Mouse (Mus musculus): ENCODE data around the gene Hoxb4. TPM values are rescaled to one million over a fixed set of nuclear protein-coding genes. Genes with fewer than 3 reads are reported as not detected.

Hoxb4 gene
- polyA plus RNA-seq, 1 experiment from 2014 or later = 0.70 TPM

DNA sequence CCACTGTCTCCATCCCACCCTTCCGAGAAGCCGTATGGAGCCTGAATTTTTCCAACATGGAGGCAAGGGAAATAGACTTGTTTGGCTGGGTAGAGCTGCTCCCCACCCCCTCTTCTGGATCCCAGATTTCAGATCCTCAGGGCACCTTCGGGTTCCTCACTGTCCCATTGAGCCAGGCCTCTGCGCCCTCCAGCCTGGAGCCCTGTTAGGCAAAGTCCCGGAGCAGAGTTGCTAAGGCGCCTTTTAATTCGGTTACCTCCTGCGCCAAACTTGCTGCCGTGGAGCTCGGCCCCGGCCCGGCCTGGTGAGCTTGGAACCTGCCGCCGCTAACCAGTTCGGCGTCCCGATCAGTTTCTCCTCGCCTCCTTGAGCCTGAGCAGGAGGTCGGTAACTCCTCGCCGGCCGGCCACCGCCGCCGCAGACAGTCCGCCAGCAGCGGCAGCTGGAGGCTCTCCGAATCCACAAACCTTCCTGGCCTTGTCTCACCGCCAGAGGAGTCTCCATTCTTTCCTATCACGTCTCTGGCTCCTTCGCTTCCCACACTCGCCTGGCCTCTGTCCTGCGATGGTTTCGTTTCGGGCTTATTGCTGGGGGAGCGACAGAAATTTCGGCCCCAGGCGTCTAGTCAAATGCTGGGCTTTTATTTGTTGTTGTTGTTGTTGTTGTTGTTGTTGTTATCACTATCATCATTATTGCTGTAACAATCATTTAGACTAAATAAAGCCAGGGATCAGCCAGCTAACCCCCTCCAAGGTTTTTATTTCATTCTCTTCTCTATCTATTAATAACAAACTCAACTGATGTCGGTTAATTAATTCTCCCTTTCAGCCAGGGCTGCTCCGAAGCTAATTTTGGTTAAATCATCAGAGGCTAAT, 23.9 kb downstream of the Hoxb4 start:
- H3K4me1 ChIP-seq (ENCODE audit: control insufficient read depth, insufficient read depth, low read length) = no peaks in the 10 kb centered on the region
- H3K4me3 ChIP-seq (ENCODE audit: low read depth, low read length) = peak overlapping the region; percentile 16
- DNase-seq (ENCODE audit: low spot score) (no peak), ATAC-seq (ENCODE audit: low read depth) (no peak)
- H3K4me2 ChIP-seq (ENCODE audit: low read depth, low read length) = peak overlapping the region; percentile 43
- H3K9me3 ChIP-seq (ENCODE audit: control insufficient read depth, low read length) = no peaks in the 10 kb centered on the region
- H3K27ac ChIP-seq (replicated peaks; ENCODE audit: low read depth, low read length) = no peak overlapping the region; the same call in 1 of the 2 replicates
- WGBS = 2% methylated on average over 40 of the region's 40 CpGs
- H3K27me3 ChIP-seq (replicated peaks; ENCODE audit: control insufficient read depth, insufficient read depth, low read length) = peaks cover 99% of the 10 kb centered on the region
- H3K36me3 ChIP-seq (ENCODE audit: control insufficient read depth, insufficient read depth, low read length) = no peaks in the 10 kb centered on the region
- H3K9ac ChIP-seq (ENCODE audit: low read depth, low read length) = peak overlapping the region; percentile 17; the same call in 1 of the 2 replicates

DNA sequence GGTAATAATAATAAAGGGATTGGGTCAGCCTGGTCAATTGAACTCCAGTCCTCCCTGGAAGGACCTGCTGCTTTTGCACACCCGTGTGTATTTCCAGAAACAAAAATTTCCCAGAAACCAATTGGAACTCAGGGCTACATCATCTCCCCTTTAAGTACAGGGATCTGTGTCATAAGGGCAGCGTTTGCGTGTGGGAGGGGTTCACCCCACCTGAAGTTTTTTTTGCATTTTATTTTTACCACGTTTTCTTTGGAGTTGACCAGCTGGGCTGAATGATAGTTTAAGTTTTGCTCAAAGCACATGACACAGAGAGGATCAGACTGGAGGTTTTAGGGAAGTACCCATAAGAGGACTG, 24.5 kb downstream of the Hoxb4 start:
- ATAC-seq (ENCODE audit: low read depth) (no peak), DNase-seq (ENCODE audit: low spot score) (no peak)
- Histone ChIP-seq H3K27ac (replicated peaks; ENCODE audit: low read depth, low read length) (no peak overlapping the region; the same call in 1 of the 2 replicates), H3K4me3 (ENCODE audit: low read depth, low read length) (peak overlapping the region; percentile 16; the same call in 1 of the 2 replicates), H3K27me3 (replicated peaks; ENCODE audit: control insufficient read depth, insufficient read depth, low read length) (peaks cover 97% of the 10 kb centered on the region), H3K4me1 (ENCODE audit: control insufficient read depth, insufficient read depth, low read length) (no peaks in the 10 kb centered on the region), H3K36me3 (ENCODE audit: control insufficient read depth, insufficient read depth, low read length) (no peaks in the 10 kb centered on the region), H3K4me2 (ENCODE audit: low read depth, low read length) (peak overlapping the region; percentile 43; the same call in 1 of the 2 replicates), H3K9ac (ENCODE audit: low read depth, low read length) (no peak overlapping the region), H3K9me3 (ENCODE audit: control insufficient read depth, low read length) (no peaks in the 10 kb centered on the region)
- WGBS = 3% methylated on average over 4 of the region's 4 CpGs

DNA sequence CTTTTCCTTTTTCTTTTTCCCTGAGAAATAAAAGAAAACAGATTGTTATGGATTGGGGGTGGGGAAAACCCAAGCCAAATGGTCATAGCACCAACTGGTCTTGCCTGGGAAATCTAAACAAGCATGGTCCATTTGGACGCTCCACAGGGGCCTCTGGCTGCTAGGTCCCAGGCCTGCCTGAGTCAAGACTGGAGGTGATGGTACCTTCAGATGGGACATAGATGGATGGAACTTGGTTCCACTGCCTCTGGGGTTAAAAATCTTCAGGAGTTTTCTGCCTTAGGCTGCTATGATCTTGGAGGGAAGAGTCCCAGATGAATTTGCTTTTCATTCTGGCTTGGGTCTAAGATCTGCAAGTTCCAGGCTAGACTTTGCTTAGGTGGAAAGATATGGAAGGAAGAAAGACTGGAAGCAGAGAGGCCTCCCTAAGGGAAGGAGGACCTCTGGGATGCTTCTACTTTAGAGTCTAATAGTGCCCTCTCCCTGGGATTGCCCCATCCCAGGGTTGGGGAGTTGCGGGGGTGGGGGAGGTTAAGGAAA, 25.2 kb downstream of the Hoxb4 start:
- Histone ChIP-seq H3K4me1 (ENCODE audit: control insufficient read depth, insufficient read depth, low read length) (no peaks in the 10 kb centered on the region), H3K27ac (replicated peaks; ENCODE audit: low read depth, low read length) (no peak overlapping the region; the same call in 1 of the 2 replicates), H3K4me3 (ENCODE audit: low read depth, low read length) (no peak overlapping the region), H3K27me3 (replicated peaks; ENCODE audit: control insufficient read depth, insufficient read depth, low read length) (peaks cover 96% of the 10 kb centered on the region), H3K9ac (ENCODE audit: low read depth, low read length) (no peak overlapping the region), H3K4me2 (ENCODE audit: low read depth, low read length) (peak overlapping the region; percentile 18; the same call in 1 of the 2 replicates), H3K9me3 (ENCODE audit: control insufficient read depth, low read length) (no peaks in the 10 kb centered on the region), H3K36me3 (ENCODE audit: control insufficient read depth, insufficient read depth, low read length) (no peaks in the 10 kb centered on the region)
- WGBS = 18% methylated on average over 2 of the region's 2 CpGs
- DNase-seq (ENCODE audit: low spot score) = no peak
- ATAC-seq (ENCODE audit: low read depth) = no peak

DNA sequence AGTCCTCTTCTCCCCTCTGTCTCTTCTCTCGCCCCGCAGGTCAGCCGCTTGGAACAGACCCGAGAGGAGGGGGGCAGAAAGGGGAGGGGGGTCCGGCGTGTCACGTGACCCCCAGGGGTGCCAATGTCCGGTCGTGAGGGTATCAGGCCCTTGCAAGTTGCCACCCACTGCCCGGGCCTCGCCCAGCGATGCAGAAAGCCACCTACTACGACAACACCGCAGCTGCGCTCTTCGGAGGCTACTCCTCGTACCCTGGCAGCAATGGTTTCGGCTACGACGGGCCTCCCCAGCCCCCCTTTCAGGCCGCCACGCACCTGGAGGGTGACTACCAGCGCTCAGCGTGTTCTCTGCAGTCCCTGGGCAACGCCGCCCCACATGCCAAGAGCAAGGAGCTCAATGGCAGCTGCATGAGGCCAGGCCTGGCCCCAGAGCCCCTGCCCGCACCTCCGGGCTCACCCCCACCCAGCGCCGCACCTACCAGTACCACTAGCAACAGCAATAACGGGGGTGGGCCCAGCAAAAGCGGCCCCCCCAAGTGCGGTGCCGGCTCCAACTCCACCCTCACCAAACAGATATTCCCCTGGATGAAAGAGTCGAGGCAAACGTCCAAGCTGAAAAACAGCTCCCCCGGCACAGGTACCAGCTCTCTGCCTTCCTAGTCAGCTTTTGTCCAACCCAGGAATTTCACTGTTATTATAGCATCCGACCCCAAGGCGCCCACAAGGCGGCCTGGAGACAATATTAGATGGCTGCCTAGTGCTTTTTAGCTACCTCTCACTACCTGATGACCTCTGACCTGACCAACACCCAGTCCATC, 26.2 kb downstream of the Hoxb4 start:
- WGBS = 4% methylated on average over 27 of the region's 40 CpGs
- H3K36me3 ChIP-seq (ENCODE audit: control insufficient read depth, insufficient read depth, low read length) = no peaks in the 10 kb centered on the region
- H3K4me2 ChIP-seq (ENCODE audit: low read depth, low read length) = peak overlapping the region; percentile 18; the same call in 1 of the 2 replicates
- ATAC-seq (ENCODE audit: low read depth) = no peak
- DNase-seq (ENCODE audit: low spot score) = no peak
- H3K27ac ChIP-seq (replicated peaks; ENCODE audit: low read depth, low read length) = no peak overlapping the region; the same call in 1 of the 2 replicates
- H3K27me3 ChIP-seq (replicated peaks; ENCODE audit: control insufficient read depth, insufficient read depth, low read length) = peaks cover 96% of the 10 kb centered on the region
- H3K9me3 ChIP-seq (ENCODE audit: control insufficient read depth, low read length) = no peaks in the 10 kb centered on the region
- H3K4me3 ChIP-seq (ENCODE audit: low read depth, low read length) = no peak overlapping the region
- no peaks in the 10 kb centered on the region for H3K4me1 ChIP-seq (ENCODE audit: control insufficient read depth, insufficient read depth, low read length)
- peak overlapping the region; percentile 30; the same call in 1 of the 2 replicates for H3K9ac ChIP-seq (ENCODE audit: low read depth, low read length)

DNA sequence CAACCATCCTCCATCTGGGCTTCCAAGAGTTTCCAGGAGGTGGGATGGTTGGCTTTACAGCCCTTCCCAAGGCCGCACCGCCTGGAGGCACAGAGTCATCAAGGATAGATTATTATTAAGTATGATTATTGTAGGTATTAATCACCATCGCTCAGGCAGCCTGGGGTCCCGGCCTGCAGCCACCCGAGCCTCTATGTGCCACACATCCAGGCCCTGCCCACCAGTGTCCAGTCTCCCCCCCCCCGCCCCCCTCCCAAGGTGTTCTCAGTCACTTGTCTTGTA, 26.8 kb downstream of the Hoxb4 start:
- peak overlapping the region; percentile 24; the same call in 1 of the 2 replicates for H3K4me3 ChIP-seq (ENCODE audit: low read depth, low read length)
- DNase-seq (ENCODE audit: low spot score) = no peak
- H3K36me3 ChIP-seq (ENCODE audit: control insufficient read depth, insufficient read depth, low read length) = no peaks in the 10 kb centered on the region
- 3% methylated on average over 6 of the region's 6 CpGs for WGBS
- H3K9me3 ChIP-seq (ENCODE audit: control insufficient read depth, low read length) = no peaks in the 10 kb centered on the region
- no peak overlapping the region for H3K9ac ChIP-seq (ENCODE audit: low read depth, low read length)
- no peaks in the 10 kb centered on the region for H3K4me1 ChIP-seq (ENCODE audit: control insufficient read depth, insufficient read depth, low read length)
- H3K27me3 ChIP-seq (replicated peaks; ENCODE audit: control insufficient read depth, insufficient read depth, low read length) = peaks cover 96% of the 10 kb centered on the region
- no peak overlapping the region; the same call in 1 of the 2 replicates for H3K4me2 ChIP-seq (ENCODE audit: low read depth, low read length)
- no peak for ATAC-seq (ENCODE audit: low read depth)
- H3K27ac ChIP-seq (replicated peaks; ENCODE audit: low read depth, low read length) = no peak overlapping the region

DNA sequence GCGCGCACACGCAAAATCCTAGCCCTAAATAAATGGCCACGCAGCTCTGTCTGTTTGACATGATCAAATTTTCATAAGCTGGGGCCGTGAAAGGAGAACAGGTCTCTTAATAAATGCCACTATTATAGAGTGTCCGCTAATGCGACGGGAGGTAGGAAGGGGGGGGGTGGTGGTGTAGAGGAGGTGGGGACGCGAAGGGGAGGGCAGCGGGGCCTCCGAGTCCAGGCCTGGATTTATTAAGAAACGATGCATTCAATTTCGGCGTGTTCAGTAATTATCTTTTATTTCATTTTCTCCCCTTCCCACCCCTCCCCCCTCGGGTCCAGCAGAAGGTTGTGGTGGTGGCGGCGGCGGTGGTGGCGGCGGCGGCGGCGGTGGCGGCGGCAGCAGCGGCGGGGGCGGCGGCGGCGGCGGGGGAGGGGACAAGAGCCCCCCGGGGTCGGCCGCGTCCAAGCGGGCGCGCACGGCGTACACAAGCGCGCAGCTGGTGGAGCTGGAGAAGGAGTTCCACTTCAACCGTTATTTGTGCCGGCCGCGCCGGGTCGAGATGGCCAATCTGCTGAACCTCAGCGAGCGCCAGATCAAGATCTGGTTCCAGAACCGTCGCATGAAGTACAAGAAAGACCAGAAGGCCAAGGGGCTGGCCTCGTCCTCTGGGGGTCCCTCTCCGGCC, 27.3 kb downstream of the Hoxb4 start:
- H3K27ac ChIP-seq (replicated peaks; ENCODE audit: low read depth, low read length) = no peak overlapping the region; the same call in 1 of the 2 replicates
- H3K4me3 ChIP-seq (ENCODE audit: low read depth, low read length) = peak overlapping the region; percentile 24
- no peaks in the 10 kb centered on the region for H3K4me1 ChIP-seq (ENCODE audit: control insufficient read depth, insufficient read depth, low read length)
- 3% methylated on average over 23 of the region's 56 CpGs for WGBS
- H3K9ac ChIP-seq (ENCODE audit: low read depth, low read length) = peak overlapping the region; percentile 42
- DNase-seq (ENCODE audit: low spot score) (no peak), ATAC-seq (ENCODE audit: low read depth) (no peak)
- peak overlapping the region; percentile 47; the same call in 1 of the 2 replicates for H3K4me2 ChIP-seq (ENCODE audit: low read depth, low read length)
- peaks cover 96% of the 10 kb centered on the region for H3K27me3 ChIP-seq (replicated peaks; ENCODE audit: control insufficient read depth, insufficient read depth, low read length)
- H3K9me3 ChIP-seq (ENCODE audit: control insufficient read depth, low read length) = no peaks in the 10 kb centered on the region
- no peaks in the 10 kb centered on the region for H3K36me3 ChIP-seq (ENCODE audit: control insufficient read depth, insufficient read depth, low read length)

DNA sequence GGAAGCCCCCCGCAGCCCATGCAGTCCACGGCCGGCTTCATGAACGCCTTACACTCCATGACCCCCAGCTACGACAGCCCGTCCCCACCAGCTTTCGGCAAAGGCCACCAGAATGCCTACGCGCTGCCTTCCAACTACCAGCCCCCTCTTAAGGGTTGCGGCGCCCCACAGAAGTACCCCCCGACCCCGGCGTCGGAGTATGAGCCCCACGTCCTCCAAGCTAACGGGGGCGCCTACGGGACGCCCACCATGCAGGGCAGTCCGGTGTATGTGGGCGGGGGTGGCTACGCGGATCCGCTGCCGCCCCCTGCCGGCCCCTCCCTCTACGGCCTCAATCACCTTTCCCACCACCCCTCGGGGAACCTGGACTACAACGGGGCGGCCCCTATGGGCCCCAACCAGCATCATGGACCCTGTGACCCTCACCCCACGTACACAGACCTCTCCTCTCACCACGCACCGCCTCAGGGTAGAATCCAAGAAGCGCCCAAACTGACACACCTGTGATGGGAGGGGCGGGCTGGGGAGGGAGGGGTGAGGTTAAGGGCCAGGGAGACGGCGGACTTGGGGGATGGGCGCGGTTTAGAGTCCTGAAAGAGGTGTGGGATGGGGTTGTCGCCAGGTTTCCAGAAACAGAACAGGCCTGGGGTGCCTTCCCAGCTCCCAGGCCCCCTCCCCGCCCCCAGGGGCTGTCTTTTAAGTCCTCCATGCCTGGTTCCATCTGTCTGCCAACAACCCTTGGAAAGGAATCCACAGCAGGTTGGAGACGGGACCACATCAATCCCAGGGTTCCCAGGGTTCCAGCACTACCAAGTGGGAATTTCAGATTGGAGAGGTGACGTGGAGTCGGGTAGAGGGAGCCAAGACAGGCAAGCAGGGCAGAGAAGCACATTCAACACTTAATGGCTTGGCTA, 28.1 kb downstream of the Hoxb4 start:
- Histone ChIP-seq H3K9me3 (ENCODE audit: control insufficient read depth, low read length) (no peaks in the 10 kb centered on the region), H3K4me2 (ENCODE audit: low read depth, low read length) (peak overlapping the region; percentile 47; the same call in 1 of the 2 replicates), H3K4me3 (ENCODE audit: low read depth, low read length) (peak overlapping the region; percentile 24), H3K4me1 (ENCODE audit: control insufficient read depth, insufficient read depth, low read length) (no peaks in the 10 kb centered on the region), H3K9ac (ENCODE audit: low read depth, low read length) (peak overlapping the region; percentile 1; the same call in 1 of the 2 replicates), H3K27ac (replicated peaks; ENCODE audit: low read depth, low read length) (no peak overlapping the region; the same call in 1 of the 2 replicates), H3K36me3 (ENCODE audit: control insufficient read depth, insufficient read depth, low read length) (no peaks in the 10 kb centered on the region), H3K27me3 (replicated peaks; ENCODE audit: control insufficient read depth, insufficient read depth, low read length) (peaks cover 96% of the 10 kb centered on the region)
- WGBS = 4% methylated on average over 34 of the region's 45 CpGs
- ATAC-seq (ENCODE audit: low read depth) (no peak), DNase-seq (ENCODE audit: low spot score) (no peak)
